Mouse (Mus musculus) liver, postnatal 0 days (tissue): Measurements from ENCODE around the gene Gcnt1. TPM values are rescaled to one million over a fixed set of nuclear protein-coding genes. Genes with fewer than 3 reads are reported as not detected.

Source experiments
- ATAC-seq: fragments of 200-750 bp; cut with Nextera tagmentation; 2 replicates; pipeline ENCODE4 v1.8.0; 2017; ENCODE audit warnings: mild to moderate bottlenecking, moderate library complexity
- DNase-seq: peaks from one replicate; pipeline ENCODE4 v3.0.0-alpha.2; 2016
- H3K27ac ChIP-seq: fragments of 300-500 bp; sonication (generic); 2 replicates; pipeline ENCODE4 v1.5.1; 2014; ENCODE audit warnings: antibody characterized with exemption, moderate library complexity, mild to moderate bottlenecking, low read depth
- H3K27me3 ChIP-seq: fragments of 300-500 bp; sonication (generic); 2 replicates; pipeline ENCODE4 v1.6.1; 2014; ENCODE audit warnings: low read length, control low read depth, mixed read lengths; ENCODE audit not compliant: insufficient read depth
- H3K36me3 ChIP-seq: fragments of 300-500 bp; sonication (generic); replicated peaks from 2 replicates; pipeline ENCODE4 v1.6.1; 2014; ENCODE audit warnings: mild to moderate bottlenecking, control low read depth, low read length, moderate library complexity, mixed read lengths; ENCODE audit not compliant: insufficient read depth
- H3K4me1 ChIP-seq: fragments of 300-500 bp; sonication (generic); 2 replicates; pipeline ENCODE4 v1.6.1; 2014; ENCODE audit warnings: antibody characterized with exemption, mild to moderate bottlenecking, control low read depth; ENCODE audit not compliant: insufficient read depth
- H3K4me2 ChIP-seq: fragments of 300-500 bp; sonication (generic); 2 replicates; pipeline ENCODE4 v1.6.1; 2014; ENCODE audit warnings: low read depth, mild to moderate bottlenecking, low read length, moderate library complexity, mixed read lengths
- H3K4me3 ChIP-seq: fragments of 300-500 bp; sonication (generic); 2 replicates; pipeline ENCODE4 v1.5.1; 2014; ENCODE audit warnings: low read depth, low read length
- H3K9ac ChIP-seq: fragments of 300-500 bp; sonication (generic); replicated peaks from 2 replicates; pipeline ENCODE4 v1.6.1; 2014; ENCODE audit warnings: mild to moderate bottlenecking, moderate library complexity
- H3K9me3 ChIP-seq: fragments of 300-500 bp; sonication (generic); 2 replicates; pipeline ENCODE4 v1.6.1; 2016; ENCODE audit warnings: mild to moderate bottlenecking, control low read depth, low read length, mixed read lengths
- CTCF ChIP-seq: sonication (generic); IDR thresholded peaks from 2 replicates; pipeline ENCODE4 v1.5.1; 2016; ENCODE audit warnings: antibody characterized with exemption, low read depth
- EP300 ChIP-seq: IDR thresholded peaks from 2 replicates; pipeline ENCODE4 v1.6.1; 2016; ENCODE audit warnings: antibody characterized with exemption, low read depth, mild to moderate bottlenecking
- WGBS: fragments of 180-500 bp; shearing (Covaris S2); extraction: QIAGEN DNeasy Blood & Tissue Kit; methylation state at CpG from one replicate; pipeline ENCODE4 v1.1.7; 2014; ENCODE audit not compliant: insufficient replicate concordance; 5-methylcytosine and 5-hydroxymethylcytosine counted together
- polyA plus RNA-seq: library from polyadenylated mRNA; unstranded; fragments of >200 nt; fragmentation: Nextera tagmentation; extraction: Ambion mirVana; gene quantifications from 2 replicates; pipeline ENCODE4 v1.2.1, GENCODE M21; 2015

The Gcnt1 gene
- polyA plus RNA-seq, 1 experiment from 2014 or later, result 7.1 TPM

- Histone ChIP-seq H3K4me2 (no peak overlapping the region), H3K4me1 (no peaks in the 10 kb centered on the region), H3K27ac (no peak overlapping the region), H3K9me3 (no peaks in the 10 kb centered on the region), H3K36me3 (no peaks in the 10 kb centered on the region), H3K4me3 (no peak overlapping the region), H3K9ac (no peak overlapping the region), H3K27me3 (no peaks in the 10 kb centered on the region)
- no peak for TF ChIP-seq EP300
- no peak for TF ChIP-seq CTCF
- ATAC-seq (no peak), DNase-seq (no peak)
- WGBS, result 52% methylated on average over 7 of the region's 7 CpGs
These were observed 7.9 kb upstream of the Gcnt1 start for GRCm38 (mm10) chr19:17380549-17380948.

- no peak for ATAC-seq
- Histone ChIP-seq H3K27ac (no peak overlapping the region), H3K27me3 (no peaks in the 10 kb centered on the region), H3K4me3 (no peak overlapping the region), H3K4me2 (no peak overlapping the region), H3K9me3 (no peaks in the 10 kb centered on the region), H3K36me3 (no peaks in the 10 kb centered on the region), H3K4me1 (no peaks in the 10 kb centered on the region), H3K9ac (no peak overlapping the region)
- no peak for TF ChIP-seq CTCF
- no peak for TF ChIP-seq EP300
- DNase-seq, result no peak
These were observed 6.2 kb upstream of the Gcnt1 start for GRCm38 (mm10) chr19:17378845-17379244.

- 60% methylated on average over 7 of the region's 7 CpGs for WGBS
- Histone ChIP-seq H3K9ac (no peak overlapping the region), H3K36me3 (no peaks in the 10 kb centered on the region), H3K27ac (no peak overlapping the region), H3K9me3 (no peaks in the 10 kb centered on the region), H3K4me2 (no peak overlapping the region), H3K4me1 (no peaks in the 10 kb centered on the region), H3K27me3 (no peaks in the 10 kb centered on the region), H3K4me3 (no peak overlapping the region)
- TF ChIP-seq EP300, result no peak
- TF ChIP-seq CTCF, result no peak
- peak; percentile 48 for ATAC-seq
- DNase-seq, result no peak
These were observed 3.1 kb downstream of the Gcnt1 start for GRCm38 (mm10) chr19:17369581-17369980.

GRCm38 (mm10) chr19:17368557-17368956 lies 4.1 kb downstream of the Gcnt1 start:
- ATAC-seq, result no peak
- no peak for DNase-seq

GRCm38 (mm10) chr19:17366364-17367090 lies 6.1 kb downstream of the Gcnt1 start:
- no peaks in the 10 kb centered on the region for H3K9me3 ChIP-seq
- no peak for ATAC-seq
- H3K4me1 ChIP-seq, result no peaks in the 10 kb centered on the region
- 82% methylated on average over 8 of the region's 8 CpGs for WGBS
- H3K27ac ChIP-seq, result no peak overlapping the region
- no peak for DNase-seq
- no peaks in the 10 kb centered on the region for H3K36me3 ChIP-seq
- H3K4me3 ChIP-seq, result no peak overlapping the region
- no peak for TF ChIP-seq CTCF
- TF ChIP-seq EP300, result no peak
- H3K27me3 ChIP-seq, result no peaks in the 10 kb centered on the region
- H3K4me2 ChIP-seq, result no peak overlapping the region
- H3K9ac ChIP-seq, result no peak overlapping the region

More at GRCm38 (mm10) chr19:17368557-17368956, 4.1 kb downstream of the Gcnt1 start:
- Histone ChIP-seq H3K27ac (no peak overlapping the region), H3K27me3 (no peaks in the 10 kb centered on the region), H3K4me1 (no peaks in the 10 kb centered on the region), H3K9me3 (no peaks in the 10 kb centered on the region), H3K4me2 (no peak overlapping the region), H3K4me3 (no peak overlapping the region), H3K9ac (no peak overlapping the region), H3K36me3 (no peaks in the 10 kb centered on the region)
- no peak for TF ChIP-seq CTCF
- TF ChIP-seq EP300, result no peak
- 60% methylated on average over 9 of the region's 9 CpGs for WGBS

- peak; percentile 66 for DNase-seq
- ATAC-seq, result peak; percentile 62
- H3K4me3 ChIP-seq, result no peak overlapping the region
- H3K9ac ChIP-seq, result no peak overlapping the region
- 25% methylated on average over 3 of the region's 3 CpGs for WGBS
- H3K27ac ChIP-seq, result no peak overlapping the region
- H3K36me3 ChIP-seq, result no peaks in the 10 kb centered on the region
- TF ChIP-seq CTCF, result peak; percentile 95
- no peak for TF ChIP-seq EP300
- H3K9me3 ChIP-seq, result no peaks in the 10 kb centered on the region
- no peak overlapping the region for H3K4me2 ChIP-seq
- no peaks in the 10 kb centered on the region for H3K27me3 ChIP-seq
- H3K4me1 ChIP-seq, result peaks cover 3% of the 10 kb centered on the region
These were observed 7.9 kb downstream of the Gcnt1 start for GRCm38 (mm10) chr19:17364741-17365140.
